Mouse (Mus musculus) forebrain, embryonic 15.5 days (tissue): Measurements from ENCODE around the gene Fhl2. TPM values are rescaled to one million over a fixed set of nuclear protein-coding genes. Genes with fewer than 3 reads are reported as not detected.
A peak's percentile ranks its signal among the peaks of the same experiment; 100 is the strongest.
"Not testable (repeated sequence)": the region's sequence is repeated elsewhere in the genome, so short reads cannot be mapped to it uniquely, and the experiment has no call there.

Experiments used
- ATAC-seq: fragments of 200-750 bp; cut with Nextera tagmentation; replicated peaks from 2 replicates; pipeline ENCODE4 v1.8.0; 2017; ENCODE audit warnings: mild to moderate bottlenecking, moderate TSS enrichment, moderate library complexity
- H3K27ac ChIP-seq: fragments of 300-500 bp; sonication (generic); replicated peaks from 2 replicates; pipeline ENCODE4 v1.5.1; 2015; ENCODE audit warnings: mild to moderate bottlenecking, inconsistent platforms
- H3K27me3 ChIP-seq: fragments of 300-500 bp; sonication (generic); 2 replicates; pipeline ENCODE4 v1.6.1; 2015; ENCODE audit warnings: inconsistent platforms
- H3K36me3 ChIP-seq: fragments of 300-500 bp; sonication (generic); 2 replicates; pipeline ENCODE4 v1.6.1; 2015; ENCODE audit warnings: mild to moderate bottlenecking, inconsistent platforms
- H3K4me1 ChIP-seq: fragments of 300-500 bp; sonication (generic); 2 replicates; pipeline ENCODE4 v1.6.1; 2015; ENCODE audit warnings: inconsistent platforms
- H3K4me2 ChIP-seq: fragments of 300-500 bp; sonication (generic); replicated peaks from 2 replicates; pipeline ENCODE4 v1.6.1; 2015; ENCODE audit warnings: mild to moderate bottlenecking, inconsistent platforms
- H3K4me3 ChIP-seq: fragments of 300-500 bp; sonication (generic); 2 replicates; pipeline ENCODE4 v1.5.1; 2015; ENCODE audit warnings: mild to moderate bottlenecking, inconsistent platforms
- H3K9ac ChIP-seq: fragments of 300-500 bp; sonication (generic); replicated peaks from 2 replicates; pipeline ENCODE4 v1.6.1; 2015; ENCODE audit warnings: mild to moderate bottlenecking, inconsistent platforms
- H3K9me3 ChIP-seq: fragments of 300-500 bp; sonication (generic); 2 replicates; pipeline ENCODE4 v1.6.1; 2016; ENCODE audit warnings: inconsistent platforms
- WGBS: fragments of 180-500 bp; shearing (Covaris S2); methylation state at CpG from one replicate; pipeline ENCODE4 v1.1.7; 2015; ENCODE audit warnings: mixed read lengths; 5-methylcytosine and 5-hydroxymethylcytosine counted together
- polyA plus RNA-seq: library from polyadenylated mRNA; unstranded; fragments of >200 nt; fragmentation: Nextera tagmentation; extraction: Ambion mirVana; gene quantifications from 2 replicates; pipeline ENCODE4 v1.2.1, GENCODE M21; 2015

Gene Fhl2
- polyA plus RNA-seq, 1 experiment from 2014 or later = 14.7 TPM

DNA sequence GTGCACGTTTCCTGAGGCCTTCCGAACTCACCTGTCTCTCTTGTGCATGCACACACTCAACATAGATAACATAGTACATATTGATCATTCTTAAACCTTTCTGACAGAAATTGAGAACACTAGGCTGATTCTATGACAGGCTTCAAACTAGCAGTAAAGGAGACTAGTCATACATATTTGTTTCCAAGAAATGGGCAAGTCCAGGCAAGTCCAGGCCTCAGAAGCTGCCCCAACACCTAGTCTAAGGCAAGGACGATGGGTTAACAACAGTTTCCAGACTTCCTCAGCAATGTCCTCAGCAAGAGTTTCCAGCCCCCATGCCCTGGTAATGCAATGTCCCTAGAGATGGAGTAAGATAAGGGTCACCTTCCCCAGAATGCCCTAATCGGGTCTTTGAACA lies 53.0 kb downstream of the Fhl2 start:
- H3K27ac ChIP-seq = no peak overlapping the region
- no peak overlapping the region for H3K9ac ChIP-seq
- no peak overlapping the region for H3K4me2 ChIP-seq
- no peak overlapping the region for H3K4me3 ChIP-seq
- WGBS = 90% methylated on average over 4 of the region's 4 CpGs
- H3K36me3 ChIP-seq = no peaks in the 10 kb centered on the region
- no peaks in the 10 kb centered on the region for H3K9me3 ChIP-seq
- H3K4me1 ChIP-seq = peaks cover 11% of the 10 kb centered on the region; the same call in 1 of the 2 replicates
- no peaks in the 10 kb centered on the region for H3K27me3 ChIP-seq
- ATAC-seq = no peak

DNA sequence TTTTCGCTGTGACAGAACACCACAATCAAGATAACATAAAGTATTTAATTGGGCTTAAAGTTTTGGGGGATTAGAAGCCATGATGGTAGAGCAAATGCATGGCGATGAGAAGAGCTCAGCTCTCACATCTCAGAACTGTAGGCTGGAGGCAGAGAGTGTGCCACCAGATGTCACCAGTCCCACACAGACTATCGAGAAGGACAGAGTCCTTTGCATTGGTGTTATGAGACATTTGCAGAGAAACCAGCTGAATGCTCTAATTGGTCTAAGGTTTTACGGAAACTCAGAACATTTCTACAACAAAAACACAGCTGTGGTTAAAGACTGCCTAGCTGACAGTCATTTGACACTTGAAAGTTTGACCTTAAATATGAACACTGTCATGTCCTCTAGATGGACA lies 53.5 kb downstream of the Fhl2 start:
- Histone ChIP-seq H3K4me3 (no peak overlapping the region), H3K4me1 (peaks cover 11% of the 10 kb centered on the region; the same call in 1 of the 2 replicates), H3K36me3 (no peaks in the 10 kb centered on the region), H3K27ac (no peak overlapping the region), H3K9me3 (no peaks in the 10 kb centered on the region), H3K27me3 (no peaks in the 10 kb centered on the region), H3K4me2 (no peak overlapping the region), H3K9ac (no peak overlapping the region)
- no peak for ATAC-seq
- WGBS = 67% methylated on average over 4 of the region's 4 CpGs

DNA sequence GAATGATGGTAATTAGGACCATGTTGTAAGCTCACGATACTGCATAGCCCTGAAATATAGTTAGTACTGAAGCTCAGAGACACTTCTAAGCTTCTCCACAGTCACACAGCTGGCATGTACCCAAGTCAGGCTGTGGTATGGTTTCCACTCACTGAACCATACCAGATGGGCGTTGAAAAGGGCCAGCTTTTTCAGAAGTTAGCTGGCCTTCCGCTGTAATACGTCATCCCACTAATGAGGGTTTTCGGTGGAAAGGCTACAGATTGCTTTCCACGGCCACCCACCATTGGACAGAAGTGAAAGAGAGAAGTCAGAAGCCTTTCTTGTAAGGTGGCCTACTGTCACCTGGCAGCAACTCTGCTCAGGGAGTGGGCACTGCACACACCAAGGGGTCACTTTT lies 53.9 kb downstream of the Fhl2 start:
- 48% methylated on average over 6 of the region's 6 CpGs for WGBS
- ATAC-seq = 0 out of 2 replicates have a peak, but pooled peaks have one; percentile 11

DNA sequence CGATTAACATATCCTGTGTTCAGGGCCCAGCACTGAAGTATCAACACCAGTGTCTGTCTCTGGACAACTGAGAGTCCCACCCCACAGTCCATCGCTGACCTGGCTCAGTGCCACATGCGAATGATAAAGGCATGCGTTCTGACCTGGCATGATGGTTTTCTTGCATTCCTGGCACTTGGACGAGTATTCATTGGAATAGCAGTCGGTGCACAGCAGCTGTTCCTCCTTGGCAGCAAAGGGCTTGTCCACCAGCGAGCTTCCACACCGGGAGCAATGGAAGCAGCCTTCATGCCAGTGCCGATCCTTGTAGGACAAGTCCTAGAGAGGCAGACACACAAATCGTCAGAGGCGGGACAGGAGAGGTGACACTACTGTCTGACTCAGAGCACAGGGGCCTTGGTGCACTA lies 55.2 kb downstream of the Fhl2 start:
- peaks cover 14% of the 10 kb centered on the region; the same call in 1 of the 2 replicates for H3K4me1 ChIP-seq
- no peak for ATAC-seq
- WGBS = 70% methylated on average over 11 of the region's 11 CpGs
- no peaks in the 10 kb centered on the region for H3K9me3 ChIP-seq
- no peaks in the 10 kb centered on the region for H3K36me3 ChIP-seq
- no peak overlapping the region for H3K9ac ChIP-seq
- no peak overlapping the region for H3K4me3 ChIP-seq
- no peaks in the 10 kb centered on the region for H3K27me3 ChIP-seq
- peak overlapping the region; percentile 13; the same call in 1 of the 2 replicates for H3K27ac ChIP-seq
- H3K4me2 ChIP-seq = no peak overlapping the region

More for the DNA sequence above, 53.9 kb downstream of the Fhl2 start:
- Histone ChIP-seq H3K27ac (no peak overlapping the region), H3K4me2 (no peak overlapping the region), H3K9me3 (no peaks in the 10 kb centered on the region), H3K27me3 (no peaks in the 10 kb centered on the region), H3K4me1 (peaks cover 11% of the 10 kb centered on the region; the same call in 1 of the 2 replicates), H3K9ac (no peak overlapping the region), H3K36me3 (no peaks in the 10 kb centered on the region), H3K4me3 (no peak overlapping the region)

DNA sequence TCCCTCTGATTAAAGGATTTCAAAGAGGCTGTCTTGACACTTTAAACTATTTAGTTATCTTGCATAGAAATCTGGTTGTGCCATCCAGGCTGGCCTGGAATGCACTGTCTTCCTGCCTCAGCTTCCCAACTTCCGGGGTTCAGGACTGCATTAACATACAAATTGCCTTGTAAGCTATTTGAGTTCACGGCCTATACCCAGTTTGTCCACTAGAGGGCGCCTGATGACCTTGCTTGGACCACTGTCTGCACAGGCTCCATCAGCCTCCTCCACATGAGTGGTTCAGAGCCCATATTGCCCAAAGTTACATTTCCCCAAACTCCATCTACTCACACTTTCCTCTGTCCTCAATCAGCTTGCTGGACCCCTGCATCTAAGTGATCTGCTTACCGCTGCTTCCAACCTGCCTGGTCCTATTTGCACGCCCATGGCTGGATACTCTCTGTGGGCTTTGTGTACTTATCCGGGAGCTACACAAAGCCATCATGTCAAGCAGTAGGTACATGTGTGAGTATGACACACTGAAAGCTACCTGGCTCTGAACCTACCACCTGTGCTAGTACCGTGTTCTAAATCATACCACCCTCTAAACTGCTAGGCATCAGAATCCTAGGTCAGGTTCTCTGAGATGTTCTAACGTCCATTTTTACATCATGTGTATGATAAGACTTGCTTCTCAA lies 57.1 kb downstream of the Fhl2 start:
- Histone ChIP-seq H3K4me2 (no peak overlapping the region), H3K9me3 (no peaks in the 10 kb centered on the region), H3K4me3 (no peak overlapping the region), H3K4me1 (peaks cover 17% of the 10 kb centered on the region; the same call in 1 of the 2 replicates), H3K9ac (no peak overlapping the region), H3K27ac (no peak overlapping the region), H3K27me3 (no peaks in the 10 kb centered on the region), H3K36me3 (no peaks in the 10 kb centered on the region)
- ATAC-seq = peak; percentile 66
- WGBS = 51% methylated on average over 8 of the region's 8 CpGs

DNA sequence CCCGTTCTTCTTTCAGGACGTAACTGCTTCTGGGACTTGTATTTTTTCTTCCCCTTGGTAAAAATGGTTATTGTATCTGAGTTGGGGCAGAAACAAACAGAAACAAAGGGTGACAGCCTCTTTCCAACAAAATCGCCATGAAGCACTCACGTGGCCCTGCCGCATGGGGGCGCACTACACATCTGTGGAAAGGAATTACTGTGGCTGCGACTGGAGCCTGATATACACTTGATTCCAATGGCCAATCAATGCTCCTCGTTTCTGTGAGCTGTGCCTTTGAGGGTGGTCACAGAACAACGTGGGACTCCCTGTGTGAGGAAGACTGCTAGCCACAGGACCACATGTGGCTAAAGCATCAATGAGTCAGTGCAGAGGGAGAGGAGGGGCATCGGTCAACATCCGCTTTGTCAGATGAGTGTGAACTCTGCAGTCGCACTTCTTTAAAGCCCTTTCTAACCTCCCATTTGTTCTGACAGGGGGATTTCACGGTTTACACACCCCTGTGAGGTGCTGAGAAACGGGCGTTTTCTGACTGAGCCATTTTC lies 58.4 kb downstream of the Fhl2 start:
- H3K4me2 ChIP-seq = no peak overlapping the region
- WGBS = 80% methylated on average over 15 of the region's 15 CpGs
- H3K9me3 ChIP-seq = no peaks in the 10 kb centered on the region
- H3K36me3 ChIP-seq = no peaks in the 10 kb centered on the region
- no peak overlapping the region for H3K4me3 ChIP-seq
- no peak for ATAC-seq
- no peak overlapping the region for H3K9ac ChIP-seq
- H3K27ac ChIP-seq = peak overlapping the region; percentile 58
- peaks cover 17% of the 10 kb centered on the region; the same call in 1 of the 2 replicates for H3K4me1 ChIP-seq
- no peaks in the 10 kb centered on the region for H3K27me3 ChIP-seq

DNA sequence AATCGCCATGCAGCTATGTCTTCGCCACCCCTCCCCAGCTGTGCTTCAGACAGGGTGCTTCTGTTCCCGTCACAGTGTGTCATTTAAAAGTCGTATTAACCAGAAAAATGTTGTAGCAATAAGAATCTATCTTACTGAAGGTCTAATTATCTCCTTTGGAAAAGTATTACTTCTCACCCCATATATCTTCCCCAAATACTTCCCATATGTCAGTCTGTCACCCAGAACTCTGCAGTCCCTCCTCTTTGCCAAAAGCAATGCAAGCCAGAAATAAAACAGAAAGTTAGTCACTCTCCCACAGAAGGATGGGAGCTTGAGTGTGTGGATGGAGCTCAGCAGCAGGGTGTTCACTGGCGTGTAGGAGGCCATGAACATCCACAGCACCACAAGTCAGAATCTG lies 59.5 kb downstream of the Fhl2 start:
- no peak overlapping the region for H3K4me3 ChIP-seq
- no peak overlapping the region for H3K9ac ChIP-seq
- peak overlapping the region; percentile 89 for H3K27ac ChIP-seq
- no peaks in the 10 kb centered on the region for H3K27me3 ChIP-seq
- peak; percentile 79 for ATAC-seq
- WGBS = 70% methylated on average over 5 of the region's 5 CpGs
- H3K9me3 ChIP-seq = no peaks in the 10 kb centered on the region
- no peak overlapping the region for H3K4me2 ChIP-seq
- H3K4me1 ChIP-seq = peaks cover 13% of the 10 kb centered on the region; the same call in 1 of the 2 replicates
- H3K36me3 ChIP-seq = no peaks in the 10 kb centered on the region

DNA sequence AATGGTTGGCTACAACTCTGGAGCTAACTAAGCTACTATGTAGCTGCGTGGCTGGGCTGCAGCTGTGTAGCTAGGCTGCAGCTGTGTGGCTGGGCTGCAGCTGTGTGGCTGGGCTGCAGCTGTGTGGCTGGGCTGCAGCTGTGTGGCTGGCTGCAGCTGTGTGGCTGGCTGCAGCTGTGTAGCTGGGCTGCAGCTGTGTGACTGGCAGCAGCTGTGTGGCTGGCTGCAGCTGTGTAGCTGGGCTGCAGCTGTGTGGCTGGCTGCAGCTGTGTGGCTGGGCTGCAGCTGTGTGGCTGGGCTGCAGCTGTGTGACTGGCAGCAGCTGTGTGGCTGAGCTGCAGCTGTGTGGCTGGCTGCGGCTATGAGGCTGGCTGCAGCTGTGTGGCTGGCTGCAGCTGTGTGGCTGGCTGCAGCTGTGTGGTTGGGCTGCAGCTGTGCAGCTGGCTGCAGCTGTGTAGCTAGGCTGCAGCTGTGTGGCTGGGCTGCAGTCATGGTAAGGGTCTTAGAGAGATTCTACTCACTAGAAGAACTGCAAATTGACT lies 60.2 kb downstream of the Fhl2 start:
- H3K4me3 ChIP-seq, H3K4me2 ChIP-seq, H3K27me3 ChIP-seq, ATAC-seq, H3K9ac ChIP-seq, H3K36me3 ChIP-seq, H3K9me3 ChIP-seq, H3K4me1 ChIP-seq: not testable (repeated sequence)
- 82% methylated on average over 2 of the region's 2 CpGs for WGBS
- peak overlapping the region; percentile 89 for H3K27ac ChIP-seq

DNA sequence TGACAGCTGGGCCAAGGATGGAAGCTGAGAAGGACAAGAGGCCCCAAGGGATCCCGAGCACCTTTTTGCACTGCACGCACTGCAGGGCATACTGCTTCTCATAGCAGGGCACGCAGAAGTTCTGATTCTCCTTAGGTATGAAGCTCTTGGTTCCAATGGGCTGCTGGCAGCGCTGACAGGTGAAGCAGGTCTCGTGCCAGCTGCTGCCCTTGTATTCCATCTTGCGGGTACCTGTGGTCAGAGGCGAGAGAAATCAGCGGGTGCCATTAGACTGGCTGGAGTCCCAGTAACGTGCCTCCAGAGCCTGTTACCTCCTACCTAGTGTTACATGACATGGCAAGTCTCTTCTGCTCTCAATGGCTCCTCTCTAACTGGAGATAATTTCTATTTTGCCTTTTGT lies 65.2 kb downstream of the Fhl2 start:
- H3K9me3 ChIP-seq = no peaks in the 10 kb centered on the region
- 93% methylated on average over 9 of the region's 9 CpGs for WGBS
- H3K27ac ChIP-seq = no peak overlapping the region
- ATAC-seq = no peak
- H3K36me3 ChIP-seq = no peaks in the 10 kb centered on the region
- no peak overlapping the region for H3K9ac ChIP-seq
- H3K4me1 ChIP-seq = peaks cover 3% of the 10 kb centered on the region
- no peak overlapping the region for H3K4me2 ChIP-seq
- no peak overlapping the region for H3K4me3 ChIP-seq
- no peaks in the 10 kb centered on the region for H3K27me3 ChIP-seq

DNA sequence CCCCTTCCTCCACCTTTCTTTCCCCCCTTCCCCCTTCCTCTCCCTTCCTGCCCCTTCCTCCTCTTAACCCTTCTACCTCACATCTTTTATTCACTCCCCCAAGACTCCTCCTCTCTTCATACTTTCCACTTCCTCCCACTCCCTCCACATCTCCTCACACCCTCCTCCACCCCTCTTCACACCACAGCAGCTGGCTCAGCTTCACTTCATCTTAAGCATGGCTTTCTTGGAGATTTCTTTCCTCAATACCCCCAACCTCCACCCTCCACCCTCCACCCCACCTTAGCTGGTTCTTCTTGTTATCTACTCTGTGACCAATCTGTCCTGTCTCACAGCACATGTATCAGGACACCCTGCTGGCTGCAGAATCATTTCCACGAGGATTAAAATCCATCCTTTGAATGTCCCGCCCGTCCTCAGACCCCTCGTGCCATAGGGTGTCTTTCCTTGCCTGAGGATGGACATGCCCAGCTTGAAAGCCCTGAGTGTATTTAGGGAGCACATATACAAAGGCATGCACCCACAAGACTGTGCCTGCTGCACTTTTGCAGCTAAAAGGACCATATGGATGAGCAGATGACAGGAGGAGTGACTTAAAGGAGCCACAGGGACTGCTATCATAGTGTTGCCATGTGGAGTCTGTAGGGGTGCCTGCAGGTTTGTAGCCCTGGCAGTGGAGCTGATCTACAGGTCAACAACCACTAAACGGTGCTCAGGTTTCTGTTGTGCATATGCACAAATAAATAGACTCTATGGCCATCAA lies 66.4 kb downstream of the Fhl2 start:
- Histone ChIP-seq H3K9me3 (no peaks in the 10 kb centered on the region), H3K4me3 (no peak overlapping the region), H3K27ac (0 out of 2 replicates have a peak overlapping the region, but pooled peaks have one; percentile 15), H3K4me1 (no peaks in the 10 kb centered on the region; the same call in 1 of the 2 replicates), H3K9ac (no peak overlapping the region), H3K36me3 (no peaks in the 10 kb centered on the region), H3K4me2 (no peak overlapping the region), H3K27me3 (no peaks in the 10 kb centered on the region)
- 66% methylated on average over 5 of the region's 5 CpGs for WGBS
- ATAC-seq = no peak; the same call in 1 of the 2 replicates

DNA sequence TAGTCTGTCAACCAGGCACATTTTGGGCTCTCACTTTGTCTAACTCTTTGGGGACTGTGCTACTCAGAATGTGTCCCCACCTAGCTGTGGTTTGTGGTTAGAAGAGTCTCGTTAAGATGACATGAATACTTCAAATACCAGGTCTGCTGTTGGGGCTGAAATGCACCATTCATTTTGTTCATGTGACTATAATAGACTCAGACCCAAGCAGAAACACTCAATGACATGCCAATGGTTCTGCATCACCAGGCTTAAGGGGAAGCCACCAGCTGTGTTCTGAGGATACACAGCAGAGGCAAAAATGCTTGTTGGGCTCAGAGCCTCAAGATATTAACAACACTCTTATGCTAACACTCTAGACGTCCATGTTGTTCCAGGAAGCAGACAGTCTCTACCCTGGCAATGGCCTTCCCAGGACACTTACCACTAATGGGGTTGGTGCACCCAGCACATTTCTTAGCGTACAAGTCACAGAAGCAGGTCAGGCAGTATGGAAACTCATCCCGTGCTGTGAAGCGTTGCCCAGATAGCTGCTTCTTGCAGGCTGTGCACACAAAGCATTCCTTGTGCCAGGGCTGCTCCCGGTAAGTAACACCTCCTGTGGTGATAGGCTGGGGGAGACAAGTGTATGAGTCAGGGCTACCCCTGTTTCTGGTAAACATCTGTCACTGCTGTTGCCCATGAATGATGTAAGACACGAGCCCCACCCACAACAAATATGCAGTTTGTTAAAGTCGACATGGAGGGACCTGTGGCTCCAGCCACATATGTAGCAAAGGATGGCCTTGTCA lies 68.8 kb downstream of the Fhl2 start:
- Histone ChIP-seq H3K4me2 (no peak overlapping the region), H3K27ac (no peak overlapping the region), H3K9ac (no peak overlapping the region), H3K4me3 (no peak overlapping the region), H3K27me3 (no peaks in the 10 kb centered on the region), H3K4me1 (no peaks in the 10 kb centered on the region; the same call in 1 of the 2 replicates), H3K9me3 (no peaks in the 10 kb centered on the region), H3K36me3 (no peaks in the 10 kb centered on the region)
- WGBS = 72% methylated on average over 8 of the region's 8 CpGs
- no peak for ATAC-seq
